Mouse (Mus musculus): ENCODE measurements around the gene Manba.

DNA sequence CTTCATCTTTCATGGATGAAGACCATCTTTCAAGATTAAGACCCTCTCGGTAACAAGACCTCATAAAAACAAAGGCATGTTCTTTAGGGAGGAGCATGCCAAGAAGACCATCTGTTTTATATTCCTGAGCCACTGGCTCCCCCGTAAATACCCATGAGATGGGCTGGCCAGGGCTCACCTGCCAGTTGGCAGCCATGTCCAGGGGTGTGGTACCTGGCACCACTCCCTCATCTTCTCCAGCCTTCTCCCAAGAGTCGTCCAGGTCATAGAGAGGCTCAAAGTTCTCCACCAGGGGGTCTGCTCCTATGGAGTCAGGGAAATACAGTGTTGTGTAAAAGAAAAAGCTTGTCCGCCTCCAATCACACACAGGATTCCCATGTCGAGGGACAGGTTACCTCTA is 106.0 kb downstream of the Manba start:
- TF ChIP-seq CTCF (IDR thresholded peaks at IDR 0.05; ENCODE audit: low read depth): no peak
- TF ChIP-seq EP300 (IDR thresholded peaks at IDR 0.05; ENCODE audit: low read depth): no peak

Data from heart, postnatal 0 days (tissue).